Mouse (Mus musculus): ENCODE measurements around the gene Dlgap4. TPM values are rescaled to one million over a fixed set of nuclear protein-coding genes. Genes with fewer than 3 reads are reported as not detected.

Dlgap4 gene
- total and polyA plus RNA-seq, 3 experiments = 10.4 to 39.6 TPM; not detected in 1

DNA sequence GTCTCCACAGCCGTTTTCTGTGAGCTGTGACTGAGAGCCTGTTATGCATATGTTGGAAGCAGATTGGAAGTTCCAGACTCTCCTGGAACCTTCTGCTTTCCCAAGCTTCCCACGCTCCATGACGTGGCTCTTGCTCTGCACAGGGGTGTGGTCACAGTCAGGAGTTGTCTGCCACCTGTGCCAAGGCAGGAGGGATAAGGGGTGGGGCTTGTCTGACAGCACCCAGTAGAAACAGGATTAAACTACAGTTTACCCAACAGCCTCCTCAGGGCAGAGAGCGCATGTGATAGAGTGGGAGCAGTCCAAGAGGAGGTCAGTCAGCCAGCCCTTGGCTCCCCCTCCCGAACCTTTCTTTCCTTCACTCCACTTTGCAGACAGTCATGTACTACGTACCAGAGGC, 118.6 kb downstream of the Dlgap4 start:
- Histone ChIP-seq H3K36me3 (ENCODE audit: control insufficient read depth in 1 of 2, insufficient read depth in 2 of 2, low read length in 2 of 2) (peaks cover 0 to 6% of the 10 kb centered on the region in 2 experiments; a peak in 2 of 4 replicates), H3K9me3 (replicated peaks; ENCODE audit: insufficient read depth, low read length) (no peaks in the 10 kb centered on the region), H3K27ac (ENCODE audit: control insufficient read depth, low read depth, low read length) (no peak overlapping the region), H3K9ac (ENCODE audit: control insufficient read depth, low read depth, low read length, poor library complexity, severe bottlenecking) (no peak overlapping the region), H3K27me3 (ENCODE audit: control insufficient read depth in 1 of 2, insufficient read depth in 2 of 2, low read length in 2 of 2) (no peaks in the 10 kb centered on the region), H3K4me3 (ENCODE audit: control insufficient read depth in 1 of 2, insufficient read depth in 1 of 2, low read depth in 2 of 2, low read length in 2 of 2) (no peak overlapping the region), H3K4me1 (ENCODE audit: control insufficient read depth in 1 of 2, insufficient read depth in 2 of 2, low read length in 2 of 2) (peaks cover 5 to 11% of the 10 kb centered on the region in 2 experiments), H3K79me2 (ENCODE audit: control insufficient read depth, insufficient read depth, low read length, poor library complexity) (no peaks in the 10 kb centered on the region; the same call in 1 of the 2 replicates)
- peak; percentile 64 for DNase-seq (ENCODE audit: low read depth, low spot score)
- TF ChIP-seq NRF1 (IDR thresholded peaks at IDR 0.05; ENCODE audit: insufficient read depth, low read depth, low read length, poor library complexity, severe bottlenecking) = no peak
- TF ChIP-seq EP300 (IDR thresholded peaks at IDR 0.05; ENCODE audit: low read depth in 1 of 2, low read length in 2 of 2) = no peak
- 0 out of 2 replicates have a peak, but pooled peaks have one; percentile 16 for TF ChIP-seq MXI1 (IDR thresholded peaks at IDR 0.05; ENCODE audit: low read depth, low read length)
- TF ChIP-seq ETS1 (IDR thresholded peaks at IDR 0.05; ENCODE audit: low read depth, low read length) = peak; percentile 16; the same call in 1 of the 2 replicates
- TF ChIP-seq ZC3H11A (IDR thresholded peaks at IDR 0.05; ENCODE audit: low read depth, low read length) = no peak
- TF ChIP-seq MAX (IDR thresholded peaks at IDR 0.05; ENCODE audit: low read length) = no peak
- no peak for TF ChIP-seq SMC3 (IDR thresholded peaks at IDR 0.05; ENCODE audit: low read depth, low read length)
- no peak for TF ChIP-seq KAT2A (conservative IDR thresholded peaks at IDR 0.05; ENCODE audit: low read depth, low read length)
- TF ChIP-seq POLR2A (IDR thresholded peaks at IDR 0.05; ENCODE audit: control insufficient read depth in 1 of 2, insufficient read depth in 1 of 2, low read depth in 1 of 2, low read length in 2 of 2, poor library complexity in 1 of 2) = no peak
- 0 out of 2 replicates have a peak, but pooled peaks have one; percentile 32 for TF ChIP-seq SIN3A (IDR thresholded peaks at IDR 0.05; ENCODE audit: low read length)
- TF ChIP-seq POLR2AphosphoS5 (IDR thresholded peaks at IDR 0.05; ENCODE audit: borderline replicate concordance, low read depth, low read length) = no peak
- TF ChIP-seq USF1 (IDR thresholded peaks at IDR 0.05; ENCODE audit: low read depth, low read length) = no peak
- no peak for TF ChIP-seq ZKSCAN1 (IDR thresholded peaks at IDR 0.05; ENCODE audit: low read depth, low read length)
- no peak for TF ChIP-seq MAZ (IDR thresholded peaks at IDR 0.05; ENCODE audit: low read depth, low read length)
- no peak for TF ChIP-seq GATA1 (IDR thresholded peaks at IDR 0.05; ENCODE audit: low read depth, low read length)

DNA sequence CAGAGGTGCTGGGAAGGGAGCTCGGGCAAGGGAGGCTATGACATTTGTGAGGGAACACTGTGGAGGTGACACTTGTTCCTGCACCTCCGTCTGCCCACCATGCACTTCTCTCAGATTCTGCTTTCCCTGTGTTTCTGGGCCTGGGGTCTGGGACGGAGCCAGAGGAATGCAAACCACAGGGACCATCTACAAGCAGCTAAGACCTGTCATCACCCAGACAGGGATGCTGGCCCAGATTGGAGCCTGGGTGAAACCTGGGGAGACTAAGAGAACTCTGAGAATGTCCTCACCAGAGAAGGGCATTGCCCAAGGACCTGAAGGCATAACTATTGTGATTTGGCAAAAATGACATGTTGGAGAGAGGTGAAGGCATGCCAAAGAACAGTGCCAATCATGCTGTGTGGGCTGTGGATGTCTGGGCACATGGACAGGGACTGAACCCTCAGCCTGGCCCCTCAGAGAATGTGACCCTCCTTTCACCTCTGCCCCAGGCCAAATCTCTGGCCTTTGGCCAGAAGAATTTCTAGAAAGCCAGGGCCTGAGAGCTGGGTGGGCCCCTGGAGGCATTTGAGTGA, 122.3 kb downstream of the Dlgap4 start:
- Histone ChIP-seq H3K4me3 (ENCODE audit: control insufficient read depth in 1 of 2, insufficient read depth in 1 of 2, low read depth in 2 of 2, low read length in 2 of 2) (no peak overlapping the region), H3K79me2 (ENCODE audit: control insufficient read depth, insufficient read depth, low read length, poor library complexity) (no peaks in the 10 kb centered on the region), H3K4me1 (ENCODE audit: control insufficient read depth in 1 of 2, insufficient read depth in 2 of 2, low read length in 2 of 2) (peaks cover 3 to 9% of the 10 kb centered on the region in 2 experiments; a peak in 3 of 4 replicates), H3K27ac (ENCODE audit: control insufficient read depth, low read depth, low read length) (no peak overlapping the region), H3K9me3 (replicated peaks; ENCODE audit: insufficient read depth, low read length) (no peaks in the 10 kb centered on the region), H3K9ac (ENCODE audit: control insufficient read depth, low read depth, low read length, poor library complexity, severe bottlenecking) (no peak overlapping the region), H3K27me3 (ENCODE audit: control insufficient read depth in 1 of 2, insufficient read depth in 2 of 2, low read length in 2 of 2) (no peaks in the 10 kb centered on the region), H3K36me3 (ENCODE audit: control insufficient read depth in 1 of 2, insufficient read depth in 2 of 2, low read length in 2 of 2) (peaks cover 0 to 6% of the 10 kb centered on the region in 2 experiments; a peak in 2 of 4 replicates)
- DNase-seq (ENCODE audit: low read depth, low spot score) = no peak
- TF ChIP-seq ZKSCAN1 (IDR thresholded peaks at IDR 0.05; ENCODE audit: low read depth, low read length) (no peak), MAZ (IDR thresholded peaks at IDR 0.05; ENCODE audit: low read depth, low read length) (no peak), POLR2A (IDR thresholded peaks at IDR 0.05; ENCODE audit: control insufficient read depth in 1 of 2, insufficient read depth in 1 of 2, low read depth in 1 of 2, low read length in 2 of 2, poor library complexity in 1 of 2) (no peak), MAFK (IDR thresholded peaks at IDR 0.05; ENCODE audit: borderline replicate concordance, low read depth, low read length) (no peak)
